Mouse (Mus musculus): Measurements from ENCODE around the gene Pde6g.
"Not testable (repeated sequence)": the region's sequence is repeated elsewhere in the genome, so short reads cannot be mapped to it uniquely, and the experiment has no call there.

The Pde6g gene

DNA sequence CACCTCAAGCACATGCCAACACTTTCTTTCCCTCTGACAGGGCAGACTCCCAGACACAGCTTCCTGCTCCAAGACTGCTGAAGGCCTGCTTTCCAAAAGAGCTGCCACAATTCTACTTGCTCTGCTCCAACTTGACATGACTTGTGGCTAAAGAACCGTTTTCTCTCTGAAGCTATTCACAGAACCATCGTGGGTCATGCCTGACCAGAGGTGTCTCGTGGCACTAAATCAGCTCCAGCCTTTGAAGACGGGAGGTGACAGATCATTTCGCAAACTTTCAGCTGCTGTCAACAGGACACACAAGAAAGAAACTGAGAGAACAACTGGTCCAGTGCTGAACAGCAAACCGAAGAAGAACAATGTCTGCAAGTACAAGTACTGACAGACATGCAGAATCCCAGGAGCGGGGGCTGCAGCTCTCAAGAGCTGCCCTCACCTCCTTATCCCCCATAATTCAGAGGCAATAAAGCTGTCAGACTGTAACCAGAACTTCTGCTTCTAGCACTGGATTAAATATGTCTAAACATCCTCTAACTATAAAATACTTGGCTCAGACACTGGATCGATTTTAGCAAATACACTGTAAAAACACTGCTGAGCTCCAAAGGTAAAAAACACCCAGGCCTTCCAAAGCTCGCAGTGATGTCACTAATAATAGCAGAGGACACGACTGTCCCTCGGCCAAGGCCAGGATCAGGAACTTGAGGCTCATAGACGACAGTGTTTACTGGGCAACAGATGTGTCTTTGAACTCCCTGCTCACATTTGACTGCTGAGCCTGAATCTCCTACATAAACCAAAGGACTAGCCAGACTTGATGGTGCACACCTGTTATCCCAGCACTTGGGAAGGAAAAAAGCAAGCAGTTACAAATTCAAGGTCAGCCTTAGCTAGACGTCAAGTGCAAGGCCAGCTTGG lies 30.4 kb downstream of the Pde6g start:
- DNase-seq (ENCODE audit: low spot score), result no peak

DNA sequence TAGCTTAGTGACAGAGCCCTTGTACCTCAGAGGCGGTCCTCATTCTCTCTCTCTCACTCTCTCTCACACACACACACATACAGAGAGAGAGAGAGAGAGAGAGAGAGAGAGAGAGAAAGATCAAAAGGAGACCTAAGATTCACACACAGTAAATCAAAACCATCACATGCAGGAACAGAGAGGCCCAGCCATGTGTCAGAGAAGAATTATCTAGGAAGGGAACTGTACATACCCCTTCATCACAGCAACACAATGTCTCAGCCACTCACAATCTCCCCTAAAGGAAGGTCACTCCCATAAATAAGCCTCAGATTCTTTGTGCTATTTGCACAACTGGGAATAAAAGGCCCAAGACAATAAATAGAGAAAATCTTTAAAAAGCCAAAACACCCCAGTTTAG lies 34.7 kb downstream of the Pde6g start:
- no peak for DNase-seq (ENCODE audit: low spot score)

DNA sequence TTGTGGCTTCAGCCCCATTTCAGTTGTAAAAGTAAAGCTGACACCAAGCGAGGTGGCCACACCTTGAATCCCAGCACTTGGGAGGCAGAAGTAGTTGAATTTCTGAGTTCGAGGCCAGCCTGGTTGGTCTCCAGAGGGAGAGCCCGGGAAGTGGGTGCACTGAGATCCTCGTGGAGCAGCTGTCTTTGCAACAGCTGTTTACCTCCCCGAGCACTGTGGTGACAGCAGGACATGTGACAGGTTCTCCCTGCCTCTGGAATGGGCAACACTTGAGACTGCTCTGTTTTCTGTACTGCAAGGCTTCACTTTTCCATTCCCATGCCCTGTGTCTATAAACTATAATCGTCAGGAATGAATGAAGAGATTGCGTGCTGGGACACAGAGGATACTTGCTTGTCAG lies 35.4 kb downstream of the Pde6g start:
- DNase-seq (ENCODE audit: low spot score), result no peak

DNA sequence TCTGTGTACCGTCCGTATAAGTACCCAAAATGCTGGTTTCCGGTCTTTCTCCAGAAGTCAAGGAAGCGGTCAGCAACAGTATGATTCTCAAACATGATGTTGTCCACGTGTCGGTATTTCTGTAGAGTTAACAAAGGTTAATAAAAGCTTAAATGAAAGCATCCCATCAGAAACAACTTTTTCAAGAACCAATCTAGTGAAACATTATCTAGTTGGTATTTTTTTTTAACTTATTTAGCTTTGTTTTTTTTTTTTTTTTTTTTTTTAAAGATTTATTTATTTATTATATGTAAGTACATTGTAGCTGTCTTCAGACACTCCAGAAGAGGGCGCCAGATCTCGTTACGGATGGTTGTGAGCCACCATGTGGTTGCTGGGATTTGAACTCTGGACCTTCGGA lies 39.7 kb downstream of the Pde6g start:
- DNase-seq (ENCODE audit: low spot score), result not testable (repeated sequence)

DNA sequence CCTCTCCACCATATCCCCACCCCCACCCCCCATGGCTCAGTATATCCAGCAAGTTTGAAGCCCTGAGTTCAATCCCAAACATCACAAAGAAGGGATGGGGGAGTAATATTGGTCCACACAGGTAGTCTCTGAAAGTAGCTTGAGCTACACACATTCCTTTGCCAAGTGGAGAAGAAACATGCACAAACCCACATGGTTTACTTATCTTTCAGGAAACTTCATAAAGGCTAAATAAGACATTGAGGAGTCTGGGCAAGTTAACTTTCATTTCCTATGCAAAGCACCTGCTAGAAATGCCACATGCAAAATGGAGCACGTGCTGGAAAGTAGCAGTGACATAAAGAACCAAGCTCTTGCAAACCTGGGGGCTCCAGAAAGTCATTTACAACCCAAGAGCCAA lies 46.9 kb downstream of the Pde6g start:
- no peak for DNase-seq (ENCODE audit: low spot score)

DNA sequence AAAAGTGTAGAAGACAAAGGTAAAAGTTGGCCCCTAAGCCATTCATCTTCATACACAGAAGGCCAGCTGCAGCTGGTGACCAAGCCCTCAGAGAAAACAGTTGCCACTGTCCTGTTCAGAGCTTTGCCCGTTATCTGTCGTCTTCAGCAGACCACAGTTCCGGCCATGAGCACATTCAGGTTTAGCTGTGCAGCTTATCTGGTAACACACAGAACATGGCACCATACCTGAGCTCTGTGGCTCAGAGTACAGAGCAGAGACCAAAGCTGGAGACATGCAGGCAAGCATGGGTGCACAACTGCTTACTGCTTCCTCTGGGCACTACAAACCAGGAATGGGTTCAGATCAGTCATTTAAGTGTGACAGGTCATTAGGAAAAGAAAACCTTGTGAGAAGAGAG lies 47.4 kb downstream of the Pde6g start:
- no peak for DNase-seq (ENCODE audit: low spot score)

DNA sequence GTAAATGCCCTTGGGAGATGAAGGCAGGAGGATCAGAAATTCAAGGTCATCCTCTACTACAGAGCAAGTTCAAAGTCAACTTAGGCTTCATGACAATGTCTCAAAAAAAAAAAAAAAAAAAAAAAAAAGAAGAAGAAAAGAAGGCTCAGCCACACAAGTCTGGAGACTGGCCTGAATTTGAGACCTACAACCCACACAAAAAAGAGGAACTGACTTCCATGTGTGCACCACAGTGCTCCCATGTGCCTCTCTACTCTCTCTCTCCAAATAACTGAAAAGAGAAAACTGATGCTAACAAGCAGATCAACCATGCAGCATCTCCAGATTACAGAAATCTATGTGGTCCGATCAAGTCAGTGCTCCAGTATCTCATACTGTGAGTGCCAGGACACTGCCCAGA lies 48.5 kb downstream of the Pde6g start:
- DNase-seq (ENCODE audit: low spot score), result no peak

DNA sequence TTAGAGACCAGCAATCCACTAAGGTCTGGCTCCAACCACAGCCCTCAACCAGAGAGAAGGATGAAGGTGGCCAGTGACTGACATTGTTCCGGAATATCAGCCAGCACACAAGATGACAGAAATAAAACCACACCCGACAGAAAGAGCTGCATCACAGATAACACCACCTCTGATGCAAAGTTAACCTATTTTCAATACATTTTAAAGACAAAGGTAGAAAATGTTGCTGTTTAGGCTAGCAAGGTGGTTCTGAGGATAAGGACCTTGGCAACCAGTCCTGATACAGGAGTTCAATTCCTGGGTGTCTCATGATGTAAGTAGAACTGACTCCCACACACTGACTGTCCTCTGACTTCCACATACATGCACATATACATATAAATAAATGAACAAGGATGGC lies 54.0 kb downstream of the Pde6g start:
- DNase-seq (ENCODE audit: low spot score), result no peak
